In the genomic region with DNA sequence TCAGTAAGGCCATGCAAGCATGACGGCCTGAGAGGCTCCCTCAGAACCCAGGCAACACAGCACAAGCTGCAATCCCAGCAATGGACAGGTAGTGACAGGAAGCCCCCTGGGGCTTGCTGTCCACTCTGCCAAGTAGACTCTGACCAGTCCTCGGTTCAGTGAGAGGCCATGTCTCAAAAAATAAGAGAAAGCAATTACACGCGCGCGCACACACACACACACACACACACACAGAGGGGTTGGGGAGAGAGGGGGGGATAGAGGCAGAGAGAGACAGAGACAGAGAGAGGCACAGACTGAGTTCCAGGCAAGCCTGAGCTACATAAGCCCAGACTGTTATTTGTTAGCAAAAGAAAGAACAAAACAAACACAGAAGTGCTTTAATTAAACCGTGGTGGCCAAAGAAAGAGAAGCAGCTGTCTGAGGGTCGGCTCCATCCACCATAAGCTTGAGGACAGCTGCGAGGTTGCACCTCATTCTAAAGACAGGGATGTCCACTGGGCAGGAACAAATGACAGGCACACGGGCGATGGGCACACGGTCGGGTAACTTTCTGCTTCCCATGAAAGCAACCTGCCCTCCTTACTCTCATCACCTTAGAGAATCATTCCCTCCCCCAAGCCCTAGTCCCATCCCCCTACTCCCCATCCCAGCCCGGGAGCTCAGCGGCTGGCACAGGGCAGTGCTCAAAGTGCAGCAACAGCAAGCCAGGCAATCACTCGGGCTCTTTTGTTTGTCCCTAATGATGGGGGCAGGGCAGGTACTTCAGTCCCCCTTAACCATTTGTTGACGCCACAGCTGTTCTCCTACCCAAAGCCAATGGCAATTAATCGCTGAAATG, we compare ENCODE assay signal across 8 mouse cellular contexts. TPM values are rescaled to one million over a fixed set of nuclear protein-coding genes. Genes with fewer than 3 reads are reported as not detected.
DNase-seq lines count a peak whose midpoint lies in the region; ATAC-seq lines count a peak whose summit lies in the region.

No protein-coding gene starts in this region.

- 0 out of 2 replicates have a peak, but pooled peaks have one; percentile 49 for ATAC-seq in heart, embryonic 16.5 days (replicated peaks; ENCODE audit: extremely low read depth, insufficient read depth, low FRiP score)
- no peak; the same call in 1 of the 2 replicates for ATAC-seq in limb, embryonic 11.5 days (ENCODE audit: insufficient number of reproducible peaks, low FRiP score, low TSS enrichment, low read depth)
- 0 out of 2 replicates have a peak, but pooled peaks have one; percentile 29 for ATAC-seq in stomach, embryonic 16.5 days (ENCODE audit: insufficient read depth, low FRiP score)

- H3K27me3 ChIP-seq in heart, embryonic 16.5 days (ENCODE audit: control insufficient read depth, insufficient read depth, low read length), result no peaks in the 10 kb centered on the region
- H3K27me3 ChIP-seq in limb, embryonic 11.5 days (ENCODE audit: control insufficient read depth, insufficient read depth, low read length), result no peaks in the 10 kb centered on the region
- no peaks in the 10 kb centered on the region for H3K27me3 ChIP-seq in stomach, embryonic 16.5 days (ENCODE audit: control insufficient read depth, insufficient read depth, low read length)

- WGBS in heart, embryonic 16.5 days, result 32% methylated on average over 18 of the region's 18 CpGs
- WGBS in limb, embryonic 11.5 days, result 27% methylated on average over 18 of the region's 18 CpGs
- WGBS in stomach, embryonic 16.5 days, result 29% methylated on average over 18 of the region's 18 CpGs

- H3K27ac ChIP-seq in heart, embryonic 16.5 days (ENCODE audit: low read length), result no peak overlapping the region
- H3K27ac ChIP-seq in limb, embryonic 11.5 days (replicated peaks; ENCODE audit: low read depth, low read length), result no peak overlapping the region
- no peak overlapping the region for H3K27ac ChIP-seq in stomach, embryonic 16.5 days (ENCODE audit: low read length)

- peaks cover 28% of the 10 kb centered on the region for H3K4me1 ChIP-seq in heart, embryonic 16.5 days (ENCODE audit: control insufficient read depth, insufficient read depth, low read length)
- peaks cover 14% of the 10 kb centered on the region for H3K4me1 ChIP-seq in limb, embryonic 11.5 days (ENCODE audit: control insufficient read depth, insufficient read depth, low read length)
- peaks cover 19% of the 10 kb centered on the region for H3K4me1 ChIP-seq in stomach, embryonic 16.5 days (ENCODE audit: control insufficient read depth, insufficient read depth, low read length)

- no peaks in the 10 kb centered on the region for H3K9me3 ChIP-seq in heart, embryonic 16.5 days (replicated peaks; ENCODE audit: control insufficient read depth, low read length)
- no peaks in the 10 kb centered on the region for H3K9me3 ChIP-seq in limb, embryonic 11.5 days (ENCODE audit: control insufficient read depth, low read length)
- H3K9me3 ChIP-seq in stomach, embryonic 16.5 days (replicated peaks; ENCODE audit: control insufficient read depth, low read length), result no peaks in the 10 kb centered on the region

- no peak overlapping the region for H3K4me3 ChIP-seq in heart, embryonic 16.5 days (ENCODE audit: low read length)
- H3K4me3 ChIP-seq in limb, embryonic 11.5 days (ENCODE audit: low read depth, low read length), result no peak overlapping the region
- no peak overlapping the region for H3K4me3 ChIP-seq in stomach, embryonic 16.5 days (replicated peaks; ENCODE audit: low read length)

- no peaks in the 10 kb centered on the region; the same call in 1 of the 2 replicates for H3K36me3 ChIP-seq in heart, embryonic 16.5 days (ENCODE audit: control insufficient read depth, insufficient read depth)
- H3K36me3 ChIP-seq in limb, embryonic 11.5 days (ENCODE audit: control insufficient read depth, insufficient read depth, low read length), result no peaks in the 10 kb centered on the region
- no peaks in the 10 kb centered on the region for H3K36me3 ChIP-seq in stomach, embryonic 16.5 days (ENCODE audit: control insufficient read depth, insufficient read depth, low read length)

- peak overlapping the region; percentile 3; the same call in 1 of the 2 replicates for H3K9ac ChIP-seq in heart, embryonic 16.5 days (ENCODE audit: low read length)
- H3K9ac ChIP-seq in limb, embryonic 11.5 days (ENCODE audit: low read length), result peak overlapping the region; percentile 37; the same call in 1 of the 2 replicates
- 0 out of 2 replicates have a peak overlapping the region, but pooled peaks have one; percentile 8 for H3K9ac ChIP-seq in stomach, embryonic 16.5 days (ENCODE audit: low read length)

- H3K4me2 ChIP-seq in heart, embryonic 16.5 days (ENCODE audit: low read depth, low read length), result peak overlapping the region; percentile 34
- H3K4me2 ChIP-seq in limb, embryonic 11.5 days (ENCODE audit: low read depth, severe bottlenecking), result peak overlapping the region; percentile 36
- H3K4me2 ChIP-seq in stomach, embryonic 16.5 days (ENCODE audit: low read depth, low read length), result no peak overlapping the region

- DNase-seq in Muller cell, postnatal 12 days (ENCODE audit: inconsistent ontology term), result peak; percentile 67
- peak; percentile 30 for DNase-seq in cerebellum, adult 9-11 months
- peak; percentile 56 for DNase-seq in limb, embryonic 11.5 days (ENCODE audit: low spot score)
- DNase-seq in layer of hippocampus, postnatal 14 days (ENCODE audit: low spot score in 2 of 2), result no peak
- DNase-seq in adrenal gland, postnatal 25 days, result no peak
- DNase-seq in lung, postnatal 36 days, result no peak

RNA-seq across cellular contexts. Expression of a gene that starts 6.4 kb away (rescaled TPM):
- polyA plus RNA-seq in heart, embryonic 16.5 days (2015; fragmentation: Nextera tagmentation; extraction: Ambion mirVana), result 40.0 and 40.7 TPM in 2 replicates
- 116 and 121 TPM in 2 replicates for polyA plus RNA-seq in limb, embryonic 11.5 days (2014; fragmentation: Nextera tagmentation; extraction: Ambion mirVana)
- polyA plus RNA-seq in stomach, embryonic 16.5 days (2015; fragmentation: Nextera tagmentation; extraction: Ambion mirVana), result 53.5 and 59.6 TPM in 2 replicates
- 10 to 100 TPM; 30.1 to 31.3 TPM for total RNA-seq in layer of hippocampus, postnatal 14 days (2021)
- 35.7 and 36.5 TPM in 2 replicates for total RNA-seq in adrenal gland, postnatal 25 days (2021)

Comparison
In these comparisons a context has a peak if more than half of its experiments do, and no peak if none do; other contexts are left out.
1. DNase-seq: peak in Muller cell, postnatal 12 days (single experiment), cerebellum, adult 9-11 months (single experiment) and limb, embryonic 11.5 days (single experiment); none in layer of hippocampus, postnatal 14 days (0 of 2), adrenal gland, postnatal 25 days (single experiment) and lung, postnatal 36 days (single experiment).
2. Peak in every context shown above with its lines, with median percentiles within 50 percentile points of each other: H3K9ac ChIP-seq.